Mouse (Mus musculus) 3134 (cell line): Measurements from ENCODE around the gene Grk3.

Experiments
- DNase-seq: peaks from one replicate; pipeline ENCODE4 v3.0.0-alpha.2; 2011; ENCODE audit warnings: low spot score; ENCODE audit not compliant: insufficient read length; ENCODE audit errors: extremely low read depth

The Grk3 gene

GRCm38 (mm10) chr5:112942244-112942643, 73.3 kb downstream of the Grk3 start:
- DNase-seq: no peak

GRCm38 (mm10) chr5:112941001-112941400, 74.6 kb downstream of the Grk3 start:
- DNase-seq: no peak

GRCm38 (mm10) chr5:112936632-112937031, 79.0 kb downstream of the Grk3 start:
- no peak for DNase-seq

- DNase-seq: no peak
Measured at GRCm38 (mm10) chr5:112935436-112935835, 80.2 kb downstream of the Grk3 start.

- DNase-seq: no peak
Measured at GRCm38 (mm10) chr5:112932878-112933567, 82.6 kb downstream of the Grk3 start.

GRCm38 (mm10) chr5:112931901-112932300, 83.7 kb downstream of the Grk3 start:
- no peak for DNase-seq

- DNase-seq: no peak
Measured at GRCm38 (mm10) chr5:112928201-112928881, 87.2 kb downstream of the Grk3 start.

- DNase-seq: no peak
Measured at GRCm38 (mm10) chr5:112925422-112925821, 90.2 kb downstream of the Grk3 start.

GRCm38 (mm10) chr5:112924806-112925205, 90.8 kb downstream of the Grk3 start:
- DNase-seq: no peak

- no peak for DNase-seq
Measured at GRCm38 (mm10) chr5:112923841-112924240, 91.8 kb downstream of the Grk3 start.

- DNase-seq: no peak
Measured at GRCm38 (mm10) chr5:112921914-112922313, 93.7 kb downstream of the Grk3 start.

- DNase-seq: no peak
Measured at GRCm38 (mm10) chr5:112910381-112910780, 105.2 kb downstream of the Grk3 start.

GRCm38 (mm10) chr5:112908169-112908614, 107.4 kb downstream of the Grk3 start:
- DNase-seq: no peak

GRCm38 (mm10) chr5:112907504-112907903, 108.1 kb downstream of the Grk3 start:
- no peak for DNase-seq

GRCm38 (mm10) chr5:112895674-112896654, 119.6 kb downstream of the Grk3 start, which contains the start of gene Myo18b:
Myo18b (minus strand) TSS chr5:112896362.
- DNase-seq: no peak

- no peak for DNase-seq
Measured at GRCm38 (mm10) chr5:112893462-112894060, 122.0 kb downstream of the Grk3 start.

GRCm38 (mm10) chr5:112892411-112892810, 123.2 kb downstream of the Grk3 start:
- DNase-seq: no peak

GRCm38 (mm10) chr5:112888651-112889050, 126.9 kb downstream of the Grk3 start:
- DNase-seq: no peak

GRCm38 (mm10) chr5:112886687-112887491, 128.7 kb downstream of the Grk3 start:
- DNase-seq: peak; percentile 82
